Mouse (Mus musculus) testis, adult 2 months (tissue): ENCODE measurements around the gene Pex26.

Experiments used
- CTCF ChIP-seq: fragments of 200-500 bp; IDR thresholded peaks from 2 replicates; pipeline ENCODE4 v1.5.1; 2012; ENCODE audit warnings: low read depth, mild to moderate bottlenecking, inconsistent platforms, low read length, moderate library complexity; ENCODE audit not compliant: control insufficient read depth, insufficient read depth, insufficient replicate concordance
- POLR2A ChIP-seq: fragments of 200-500 bp; IDR thresholded peaks from 2 replicates; pipeline ENCODE4 v1.6.1; 2012; ENCODE audit warnings: low read depth, mild to moderate bottlenecking, inconsistent platforms, low read length, moderate library complexity; ENCODE audit not compliant: control insufficient read depth

DNA sequence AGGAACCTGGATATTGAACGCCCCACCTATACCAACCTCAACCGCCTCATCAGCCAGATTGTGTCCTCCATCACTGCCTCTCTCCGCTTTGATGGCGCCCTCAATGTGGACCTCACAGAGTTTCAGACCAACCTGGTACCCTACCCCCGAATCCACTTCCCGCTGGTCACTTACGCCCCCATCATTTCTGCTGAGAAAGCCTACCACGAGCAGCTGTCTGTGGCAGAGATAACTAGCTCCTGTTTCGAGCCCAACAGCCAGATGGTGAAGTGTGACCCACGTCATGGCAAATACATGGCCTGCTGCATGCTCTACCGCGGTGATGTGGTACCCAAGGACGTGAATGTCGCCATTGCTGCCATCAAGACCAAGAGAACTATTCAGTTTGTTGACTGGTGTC, 39.5 kb downstream of the Pex26 start:
- TF ChIP-seq CTCF (no peak), POLR2A (no peak)
